Mouse (Mus musculus): Measurements from ENCODE around the gene Zbtb4.

- TF ChIP-seq CTCF (IDR thresholded peaks at IDR 0.05; ENCODE audit: low read depth, low read length) (no peak), GATA1 (IDR thresholded peaks at IDR 0.05; ENCODE audit: borderline replicate concordance, low read length) (no peak), TAL1 (conservative IDR thresholded peaks at IDR 0.05; ENCODE audit: low read depth, low read length) (no peak), POLR2AphosphoS5 (IDR thresholded peaks at IDR 0.05; ENCODE audit: insufficient replicate concordance, low read depth, low read length) (no peak), GATA2 (IDR thresholded peaks at IDR 0.05; ENCODE audit: borderline replicate concordance, low read depth, low read length) (no peak)
Observed at GRCm38 (mm10) chr11:69766872-69767624, 1.3 kb downstream of the Zbtb4 start.
